Mouse (Mus musculus): ENCODE results near the gene Klk13. TPM values are rescaled to one million over a fixed set of nuclear protein-coding genes. Genes with fewer than 3 reads are reported as not detected.

Klk13 gene
- total RNA-seq, 2 experiments from 2014 or later = not detected

GRCm38 (mm10) chr7:43769636-43770035, 57.3 kb downstream of the Klk13 start:
- no peak for DNase-seq (ENCODE audit: extremely low spot score in 1 of 2, low spot score in 1 of 2)

- DNase-seq (ENCODE audit: extremely low spot score in 1 of 2, low spot score in 1 of 2) = no peak
Observed at GRCm38 (mm10) chr7:43770701-43771100, 58.3 kb downstream of the Klk13 start.

DNA sequence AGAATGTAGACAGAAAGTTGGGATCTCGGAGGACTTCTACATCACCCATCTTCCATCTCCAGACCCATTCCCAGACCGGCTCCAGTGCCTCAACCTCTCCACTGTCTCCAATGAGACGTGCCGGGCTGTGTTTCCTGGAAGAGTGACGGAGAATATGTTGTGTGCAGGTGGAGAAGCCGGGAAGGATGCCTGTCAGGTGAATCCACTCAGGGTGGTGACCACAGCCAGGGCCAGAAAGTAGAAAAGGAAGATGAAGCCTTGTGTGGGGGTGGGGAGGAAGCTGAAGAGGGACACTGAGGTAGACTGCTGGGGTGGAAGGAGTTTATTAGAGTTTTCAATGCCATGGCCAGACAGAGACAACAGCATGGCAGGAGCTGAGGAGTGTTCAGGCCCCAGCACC, 59.5 kb downstream of the Klk13 start:
- no peak for DNase-seq (ENCODE audit: extremely low spot score in 1 of 2, low spot score in 1 of 2)

GRCm38 (mm10) chr7:43772901-43773300, 60.5 kb downstream of the Klk13 start:
- no peak for DNase-seq (ENCODE audit: extremely low spot score in 1 of 2, low spot score in 1 of 2)

DNA sequence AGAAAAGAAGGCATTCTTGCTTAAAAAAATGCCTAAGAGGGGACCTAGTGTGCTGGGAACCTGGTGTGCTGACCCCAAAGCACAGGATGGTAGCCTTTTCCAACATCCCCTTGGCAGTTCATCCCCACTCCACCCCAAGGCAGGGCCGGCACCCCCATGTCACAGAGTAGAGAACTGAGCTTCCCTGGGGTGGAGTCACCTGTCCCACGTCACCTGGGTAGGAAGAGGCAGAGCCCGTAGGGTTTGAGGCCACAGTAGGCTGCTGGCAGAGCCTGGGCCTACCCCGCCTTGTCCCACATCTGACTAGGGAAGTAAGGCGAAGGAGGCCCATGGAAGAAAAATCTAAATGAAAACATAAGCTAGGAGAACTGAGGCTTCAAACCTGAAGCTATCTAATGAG, 62.0 kb downstream of the Klk13 start, which contains the start of gene Klk11:
TSS of gene Klk11 (plus strand) at position 241 of the 400 bp plus-strand sequence.
- no peak for DNase-seq (ENCODE audit: extremely low spot score in 1 of 2, low spot score in 1 of 2)

DNA sequence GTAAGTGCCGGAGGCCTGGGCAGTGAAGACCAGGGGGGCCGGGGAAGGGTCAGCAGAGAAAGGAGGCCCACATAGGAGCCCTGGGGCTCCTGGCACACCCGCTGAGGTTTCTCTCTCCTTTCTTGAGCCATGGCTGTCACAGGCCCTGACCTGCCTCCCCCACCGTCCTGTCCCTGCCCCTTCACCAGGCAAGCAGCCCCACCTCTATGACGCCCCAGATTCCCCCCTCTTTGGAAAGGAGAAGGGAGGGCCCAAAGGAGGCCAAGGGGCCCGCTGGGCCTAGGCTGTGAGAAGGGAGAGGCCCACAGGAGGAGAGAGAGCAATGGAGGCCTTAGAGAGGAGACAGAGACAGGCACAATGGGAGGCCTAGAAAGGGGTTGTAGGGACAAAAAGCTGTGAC, 62.4 kb downstream of the Klk13 start:
- no peak for DNase-seq (ENCODE audit: extremely low spot score in 1 of 2, low spot score in 1 of 2)

GRCm38 (mm10) chr7:43775311-43776057, 63.1 kb downstream of the Klk13 start:
- no peak for DNase-seq (ENCODE audit: extremely low spot score in 1 of 2, low spot score in 1 of 2)

- no peak for DNase-seq (ENCODE audit: extremely low spot score in 1 of 2, low spot score in 1 of 2)
Observed at GRCm38 (mm10) chr7:43776506-43776905, 64.1 kb downstream of the Klk13 start.

Other genes starting within 250 kb of the Klk13 start
- gene Vsig10l, start 249.4 kb upstream of the Klk13 start, total RNA-seq (2021) = 1 to 10 TPM; 1.8 to 1.9 TPM
- 10 to 100 TPM; 24.0 to 29.3 TPM for gene Iglon5, start 222.5 kb upstream of the Klk13 start, total RNA-seq (2021)
- not detected for gene 4931406B18Rik, start 206.6 kb upstream of the Klk13 start, total RNA-seq (2021)
- 1 to 10 TPM; 3.2 to 5.7 TPM for gene Cd33, start 168.1 kb upstream of the Klk13 start, total RNA-seq (2021)
- 1 to 10 TPM; 5.2 to 6.1 TPM for gene Zfp658, start 150.3 kb upstream of the Klk13 start, total RNA-seq (2021)
- 10 to 100 TPM; 21.6 to 25.3 TPM for gene Zfp719, start 133.0 kb upstream of the Klk13 start, total RNA-seq (2021)
- under 1 TPM in 1 of 2 experiments, not detected in 1; 0.20 TPM for gene Zfp819, start 105.4 kb upstream of the Klk13 start, total RNA-seq (2021)
- under 1 TPM in 1 of 2 experiments, not detected in 1; 0.12 TPM for gene Ceacam18, start 77.9 kb upstream of the Klk13 start, total RNA-seq (2021)
- gene Siglece, start 52.4 kb upstream of the Klk13 start, total RNA-seq (2021) = under 1 TPM; 0.45 to 0.98 TPM
- 10 to 100 TPM in 1 of 2 experiments, 1 to 10 TPM in 1; 8.8 to 11.6 TPM for gene Ctu1, start 40.6 kb upstream of the Klk13 start, total RNA-seq (2021)
- gene Klk14, start 22.1 kb upstream of the Klk13 start, total RNA-seq (2021) = not detected
- gene Klk12, start 56.3 kb downstream of the Klk13 start, total RNA-seq (2021) = not detected
- not detected for gene Klk11, start 62.0 kb downstream of the Klk13 start, total RNA-seq (2021)
- 1 to 10 TPM in 1 of 2 experiments, under 1 TPM in 1; 0.39 to 1.4 TPM for gene Klk10, start 68.5 kb downstream of the Klk13 start, total RNA-seq (2021)
- gene Klk9, start 79.3 kb downstream of the Klk13 start, total RNA-seq (2021) = under 1 TPM in 1 of 2 experiments, not detected in 1; 0.23 TPM
- gene Klk8, start 85.0 kb downstream of the Klk13 start, total RNA-seq (2021) = 10 to 100 TPM; 25.8 to 26.0 TPM
- under 1 TPM; 0.26 to 0.54 TPM for gene Klk7, start 98.7 kb downstream of the Klk13 start, total RNA-seq (2021)
- not detected for gene Klk6, start 111.9 kb downstream of the Klk13 start, total RNA-seq (2021)
- not detected for gene Klk5, start 129.4 kb downstream of the Klk13 start, total RNA-seq (2021)
- not detected for gene Klk4, start 168.6 kb downstream of the Klk13 start, total RNA-seq (2021)
- gene Klk15, start 221.2 kb downstream of the Klk13 start, total RNA-seq (2021) = not detected
- gene Klk1b8, start 238.1 kb downstream of the Klk13 start, total RNA-seq (2021) = not detected

All from layer of hippocampus, postnatal 25 days (tissue).